Mouse (Mus musculus) spleen, postnatal 4 days (tissue): ENCODE measurements around the gene Bcl2l11.
A peak's percentile ranks its signal among the peaks of the same experiment; 100 is the strongest.

Experiments used
- DNase-seq, 2 experiments: peaks; one replicate each; pipeline ENCODE4 v3.0.0; 2022; ENCODE audit warnings: low spot score in 2 of 2

Bcl2l11 gene

GRCm38 (mm10) chr2:128111537-128111936 is 14.3 kb upstream of the Bcl2l11 start:
- DNase-seq, result no peak

GRCm38 (mm10) chr2:128114621-128115020 is 11.2 kb upstream of the Bcl2l11 start:
- no peak for DNase-seq

GRCm38 (mm10) chr2:128115579-128115978 is 10.3 kb upstream of the Bcl2l11 start:
- DNase-seq, result no peak

- DNase-seq, result no peak
These were observed 8.2 kb upstream of the Bcl2l11 start for GRCm38 (mm10) chr2:128117605-128118004.

- DNase-seq, result no peak
These were observed 6.9 kb upstream of the Bcl2l11 start for GRCm38 (mm10) chr2:128118971-128119370.

GRCm38 (mm10) chr2:128122491-128122890 is 3.3 kb upstream of the Bcl2l11 start:
- peak; percentile 44 to 72 for DNase-seq

- no peak for DNase-seq
These were observed 2.7 kb upstream of the Bcl2l11 start for GRCm38 (mm10) chr2:128122891-128123771.

GRCm38 (mm10) chr2:128123921-128124683 is 1.7 kb upstream of the Bcl2l11 start:
- DNase-seq, result no peak

- no peak for DNase-seq
These were observed 1.1 kb upstream of the Bcl2l11 start for GRCm38 (mm10) chr2:128124693-128125092.

- peak; percentile 41 to 77 for DNase-seq
These were observed 783 bp downstream of the Bcl2l11 start for GRCm38 (mm10) chr2:128126591-128127051.

GRCm38 (mm10) chr2:128127121-128127671 is 1.4 kb downstream of the Bcl2l11 start:
- DNase-seq, result peak; percentile 95 to 96

- DNase-seq, result peak in 1 of 2 experiments; percentile 62
These were observed 2.0 kb downstream of the Bcl2l11 start for GRCm38 (mm10) chr2:128127691-128128292.

- no peak for DNase-seq
These were observed 2.7 kb downstream of the Bcl2l11 start for GRCm38 (mm10) chr2:128128532-128128931.

- DNase-seq, result no peak
These were observed 5.7 kb downstream of the Bcl2l11 start for GRCm38 (mm10) chr2:128131503-128131902.

GRCm38 (mm10) chr2:128132635-128133034 is 6.8 kb downstream of the Bcl2l11 start:
- DNase-seq, result no peak

GRCm38 (mm10) chr2:128133865-128134264 is 8.0 kb downstream of the Bcl2l11 start:
- DNase-seq, result no peak

GRCm38 (mm10) chr2:128134474-128134873 is 8.6 kb downstream of the Bcl2l11 start:
- DNase-seq, result no peak

- no peak for DNase-seq
These were observed 9.1 kb downstream of the Bcl2l11 start for GRCm38 (mm10) chr2:128134948-128135347.

- no peak for DNase-seq
These were observed 11.1 kb downstream of the Bcl2l11 start for GRCm38 (mm10) chr2:128136769-128137433.

GRCm38 (mm10) chr2:128137480-128138276 is 11.8 kb downstream of the Bcl2l11 start:
- DNase-seq, result no peak
